Mouse (Mus musculus): Measurements from ENCODE around the gene Pik3r3. TPM values are rescaled to one million over a fixed set of nuclear protein-coding genes. Genes with fewer than 3 reads are reported as not detected.
"Not testable (repeated sequence)": the region's sequence is repeated elsewhere in the genome, so short reads cannot be mapped to it uniquely, and the experiment has no call there.

Pik3r3 gene
- polyA plus RNA-seq, 1 experiment from 2014 or later = 45.2 TPM

GRCm38 (mm10) chr4:116222843-116223119 lies 1.4 kb downstream of the Pik3r3 start:
- H3K4me1 ChIP-seq = peaks cover 13% of the 10 kb centered on the region
- 13% methylated on average over 6 of the region's 6 CpGs for WGBS
- no peaks in the 10 kb centered on the region for H3K27me3 ChIP-seq (ENCODE audit: low read depth, poor library complexity, severe bottlenecking)
- DNase-seq (ENCODE audit: low spot score) = no peak
- H3K4me3 ChIP-seq = peak overlapping the region; percentile 75
- H3K27ac ChIP-seq = peak overlapping the region; percentile 100
- H3K9me3 ChIP-seq (replicated peaks) = no peaks in the 10 kb centered on the region
- H3K36me3 ChIP-seq = no peaks in the 10 kb centered on the region

DNA sequence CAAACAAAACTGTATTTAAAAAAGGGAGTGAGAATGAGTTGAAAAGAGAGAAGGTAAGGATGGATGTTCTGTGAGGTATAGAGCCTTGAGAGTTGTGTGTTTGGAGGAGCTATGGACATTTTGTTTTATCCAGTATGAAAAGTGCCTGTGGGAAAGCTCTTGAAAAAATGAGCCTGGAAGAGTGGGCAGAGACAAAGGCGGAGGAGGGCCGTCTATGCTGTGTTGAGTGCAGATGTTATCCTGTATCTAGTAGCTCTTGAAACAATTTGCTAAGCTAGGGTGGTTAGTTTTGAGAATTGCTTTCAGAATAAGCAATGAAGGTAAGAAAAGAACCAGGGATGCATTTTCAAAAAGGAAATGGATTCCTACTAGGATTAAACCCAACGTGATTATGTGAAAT lies 22.0 kb downstream of the Pik3r3 start:
- H3K27me3 ChIP-seq (ENCODE audit: low read depth, poor library complexity, severe bottlenecking) = no peaks in the 10 kb centered on the region
- no peaks in the 10 kb centered on the region for H3K4me1 ChIP-seq
- H3K36me3 ChIP-seq = peaks cover 31% of the 10 kb centered on the region
- no peak for DNase-seq (ENCODE audit: low spot score)
- 92% methylated on average over 3 of the region's 3 CpGs for WGBS
- H3K27ac ChIP-seq = no peak overlapping the region
- no peaks in the 10 kb centered on the region for H3K9me3 ChIP-seq (replicated peaks)
- no peak overlapping the region for H3K4me3 ChIP-seq

GRCm38 (mm10) chr4:116244240-116244639 lies 22.8 kb downstream of the Pik3r3 start:
- H3K4me1 ChIP-seq = no peaks in the 10 kb centered on the region
- H3K27ac ChIP-seq = no peak overlapping the region
- H3K27me3 ChIP-seq (ENCODE audit: low read depth, poor library complexity, severe bottlenecking) = no peaks in the 10 kb centered on the region
- peaks cover 28% of the 10 kb centered on the region for H3K36me3 ChIP-seq
- no peaks in the 10 kb centered on the region for H3K9me3 ChIP-seq (replicated peaks)
- H3K4me3 ChIP-seq = no peak overlapping the region
- no peak for DNase-seq (ENCODE audit: low spot score)
- 85% methylated on average over 2 of the region's 2 CpGs for WGBS

- H3K4me3 ChIP-seq; DNase-seq (ENCODE audit: low spot score); H3K27ac ChIP-seq; H3K4me1 ChIP-seq; H3K9me3 ChIP-seq (replicated peaks); H3K27me3 ChIP-seq (ENCODE audit: low read depth, poor library complexity, severe bottlenecking): not testable (repeated sequence)
- WGBS = 36% methylated on average over 3 of the region's 3 CpGs
- peaks cover 22% of the 10 kb centered on the region for H3K36me3 ChIP-seq
These were observed 24.5 kb downstream of the Pik3r3 start for GRCm38 (mm10) chr4:116245926-116246325.

- DNase-seq (ENCODE audit: low spot score) = no peak
- H3K36me3 ChIP-seq = peaks cover 11% of the 10 kb centered on the region
- H3K9me3 ChIP-seq (replicated peaks) = no peaks in the 10 kb centered on the region
- H3K4me1 ChIP-seq = no peaks in the 10 kb centered on the region
- no peak overlapping the region for H3K4me3 ChIP-seq
- no peak overlapping the region for H3K27ac ChIP-seq
- H3K27me3 ChIP-seq (ENCODE audit: low read depth, poor library complexity, severe bottlenecking) = no peaks in the 10 kb centered on the region
- WGBS = 90% methylated on average over 3 of the region's 3 CpGs
These were observed 28.6 kb downstream of the Pik3r3 start for GRCm38 (mm10) chr4:116249986-116250385.

DNA sequence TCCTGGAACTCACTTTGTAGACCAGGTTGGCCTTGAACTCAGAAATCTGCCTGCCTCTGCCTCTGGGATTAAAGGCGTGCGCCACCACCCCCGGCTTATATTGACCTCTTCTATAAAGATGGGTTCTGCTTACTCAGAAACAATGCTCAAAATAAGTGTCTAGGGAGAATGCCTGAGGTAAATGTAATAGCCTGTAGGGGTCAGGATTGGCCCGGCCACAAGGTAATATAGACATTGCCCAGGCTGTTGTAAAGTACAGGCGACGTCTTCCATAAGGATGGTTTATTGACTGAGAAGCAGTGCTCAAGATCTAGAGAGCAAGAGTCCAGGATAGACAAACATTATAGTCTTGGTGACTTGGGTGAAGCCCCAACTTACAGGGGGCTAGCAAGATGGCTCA lies 46.8 kb downstream of the Pik3r3 start:
- Histone ChIP-seq H3K36me3 (peaks cover 93% of the 10 kb centered on the region), H3K4me3 (no peak overlapping the region), H3K4me1 (no peaks in the 10 kb centered on the region), H3K27ac (no peak overlapping the region), H3K9me3 (replicated peaks) (no peaks in the 10 kb centered on the region), H3K27me3 (ENCODE audit: low read depth, poor library complexity, severe bottlenecking) (no peaks in the 10 kb centered on the region)
- 95% methylated on average over 6 of the region's 6 CpGs for WGBS
- no peak for DNase-seq (ENCODE audit: low spot score)

DNA sequence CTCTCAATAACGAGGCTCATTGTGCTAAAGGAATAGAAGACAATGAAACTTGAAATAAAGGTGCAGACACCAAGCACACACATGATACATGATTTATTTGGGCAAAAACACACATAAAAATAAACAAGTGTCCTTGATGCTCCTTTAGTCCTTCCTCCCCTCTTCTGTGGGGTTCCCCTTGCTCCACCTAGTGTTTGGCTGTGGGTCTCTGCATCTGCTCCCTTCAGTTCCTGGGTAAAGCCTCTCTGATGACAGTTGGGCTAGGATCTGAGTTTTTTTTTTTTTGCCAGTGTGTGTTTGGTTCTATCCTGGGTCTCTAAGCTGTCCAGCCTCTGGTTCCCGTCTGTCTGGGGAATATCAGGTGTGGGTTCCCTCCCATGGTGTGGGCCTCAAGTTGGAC lies 60.8 kb downstream of the Pik3r3 start:
- Histone ChIP-seq H3K27ac (no peak overlapping the region), H3K27me3 (ENCODE audit: low read depth, poor library complexity, severe bottlenecking) (no peaks in the 10 kb centered on the region), H3K9me3 (replicated peaks) (no peaks in the 10 kb centered on the region), H3K4me1 (no peaks in the 10 kb centered on the region), H3K36me3 (peaks cover 63% of the 10 kb centered on the region), H3K4me3 (no peak overlapping the region)
- WGBS = 78% methylated on average over 2 of the region's 2 CpGs
- no peak for DNase-seq (ENCODE audit: low spot score)

DNA sequence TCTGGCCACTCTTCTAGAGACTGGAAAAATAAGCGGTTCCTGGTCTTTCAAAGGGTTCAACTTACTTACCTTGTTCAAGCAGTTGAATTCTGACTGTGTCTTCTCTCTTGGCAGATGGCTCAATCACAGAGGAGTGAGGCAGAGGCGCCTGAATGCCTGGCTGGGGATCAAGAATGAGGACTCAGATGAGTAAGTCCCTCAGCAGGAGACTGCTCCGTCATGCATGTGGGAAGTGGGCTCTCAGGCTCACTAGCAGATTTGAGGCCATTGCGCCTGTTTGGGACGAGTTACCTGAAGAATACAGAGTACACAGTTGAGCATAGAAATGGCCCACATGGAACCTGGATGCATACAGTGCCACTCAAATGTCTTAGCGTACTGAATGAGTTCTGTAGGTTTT lies 70.1 kb downstream of the Pik3r3 start:
- H3K4me1 ChIP-seq = no peaks in the 10 kb centered on the region
- H3K4me3 ChIP-seq = no peak overlapping the region
- whole genome bisulfite sequencing = 91% methylated on average over 6 of the region's 6 CpGs
- H3K36me3 ChIP-seq = peaks cover 100% of the 10 kb centered on the region
- no peak for DNase-seq (ENCODE audit: low spot score)
- no peaks in the 10 kb centered on the region for H3K27me3 ChIP-seq (ENCODE audit: low read depth, poor library complexity, severe bottlenecking)
- no peaks in the 10 kb centered on the region for H3K9me3 ChIP-seq (replicated peaks)
- H3K27ac ChIP-seq = no peak overlapping the region

GRCm38 (mm10) chr4:116293296-116293695 lies 71.9 kb downstream of the Pik3r3 start:
- DNase-seq (ENCODE audit: low spot score) = no peak
- H3K9me3 ChIP-seq (replicated peaks) = no peaks in the 10 kb centered on the region
- no peaks in the 10 kb centered on the region for H3K27me3 ChIP-seq (ENCODE audit: low read depth, poor library complexity, severe bottlenecking)
- peaks cover 96% of the 10 kb centered on the region for H3K36me3 ChIP-seq
- H3K27ac ChIP-seq = no peak overlapping the region
- no peak overlapping the region for H3K4me3 ChIP-seq
- 87% methylated on average over 12 of the region's 12 CpGs for WGBS
- no peaks in the 10 kb centered on the region for H3K4me1 ChIP-seq

- Histone ChIP-seq H3K36me3 (peaks cover 67% of the 10 kb centered on the region), H3K4me3 (no peak overlapping the region), H3K27me3 (ENCODE audit: low read depth, poor library complexity, severe bottlenecking) (no peaks in the 10 kb centered on the region), H3K27ac (no peak overlapping the region), H3K9me3 (replicated peaks) (no peaks in the 10 kb centered on the region), H3K4me1 (no peaks in the 10 kb centered on the region)
- WGBS = 78% methylated on average over 4 of the region's 4 CpGs
- no peak for DNase-seq (ENCODE audit: low spot score)
These were observed 79.5 kb downstream of the Pik3r3 start for GRCm38 (mm10) chr4:116300878-116301355.

- Histone ChIP-seq H3K27ac (no peak overlapping the region), H3K36me3 (peaks cover 72% of the 10 kb centered on the region), H3K4me3 (no peak overlapping the region), H3K27me3 (ENCODE audit: low read depth, poor library complexity, severe bottlenecking) (no peaks in the 10 kb centered on the region), H3K9me3 (replicated peaks) (no peaks in the 10 kb centered on the region), H3K4me1 (no peaks in the 10 kb centered on the region)
- no peak for DNase-seq (ENCODE audit: low spot score)
- 26% methylated on average over 1 of the region's 1 CpGs for WGBS
These were observed 83.1 kb downstream of the Pik3r3 start for GRCm38 (mm10) chr4:116304551-116304950.

DNA sequence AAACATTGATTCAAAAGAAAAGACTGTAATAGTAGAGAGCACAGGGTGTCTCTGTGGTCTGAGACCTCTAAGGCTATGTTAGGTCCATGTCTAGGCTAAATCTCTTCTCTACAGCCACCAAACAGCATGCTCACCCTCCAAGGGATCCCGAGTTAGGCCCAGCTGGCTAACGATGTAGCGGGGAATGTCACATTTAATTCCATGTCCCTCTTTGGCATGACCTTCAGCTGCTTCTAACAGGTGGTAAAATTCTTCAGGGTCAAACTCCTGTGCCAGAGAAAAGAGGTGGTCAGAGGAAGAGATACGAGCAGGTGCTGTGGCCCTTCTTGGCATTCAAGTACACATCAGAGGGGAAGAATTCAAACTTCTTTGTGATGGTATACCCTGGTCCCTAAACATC lies 96.2 kb downstream of the Pik3r3 start:
- H3K9me3 ChIP-seq (replicated peaks) = no peaks in the 10 kb centered on the region
- no peaks in the 10 kb centered on the region for H3K4me1 ChIP-seq
- no peak overlapping the region for H3K4me3 ChIP-seq
- 89% methylated on average over 4 of the region's 4 CpGs for WGBS
- peaks cover 99% of the 10 kb centered on the region for H3K36me3 ChIP-seq
- H3K27ac ChIP-seq = no peak overlapping the region
- H3K27me3 ChIP-seq (ENCODE audit: low read depth, poor library complexity, severe bottlenecking) = no peaks in the 10 kb centered on the region
- DNase-seq (ENCODE audit: low spot score) = no peak

DNA sequence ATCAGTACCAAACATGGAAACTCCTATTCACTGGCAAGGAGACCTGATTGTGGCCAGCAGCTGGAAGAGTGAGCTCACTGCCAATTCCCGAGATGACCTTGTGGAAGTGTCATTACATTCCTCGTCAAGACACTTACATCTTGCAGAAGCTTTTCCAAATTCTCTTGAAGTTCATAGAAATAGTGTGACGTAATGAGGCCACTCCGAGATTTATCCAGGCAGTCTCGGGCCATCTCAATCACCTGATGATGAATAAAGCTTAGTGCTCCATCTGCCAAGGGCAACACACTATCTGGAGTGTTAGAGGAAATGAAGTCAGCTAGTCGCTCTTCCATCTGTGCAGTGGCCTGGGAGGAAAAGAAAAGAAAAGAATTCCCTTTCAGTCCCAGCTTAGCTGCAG lies 100.7 kb downstream of the Pik3r3 start:
- no peak overlapping the region for H3K27ac ChIP-seq
- no peaks in the 10 kb centered on the region for H3K9me3 ChIP-seq (replicated peaks)
- no peaks in the 10 kb centered on the region for H3K27me3 ChIP-seq (ENCODE audit: low read depth, poor library complexity, severe bottlenecking)
- peaks cover 95% of the 10 kb centered on the region for H3K36me3 ChIP-seq
- no peak for DNase-seq (ENCODE audit: low spot score)
- H3K4me3 ChIP-seq = no peak overlapping the region
- 91% methylated on average over 6 of the region's 6 CpGs for WGBS
- no peaks in the 10 kb centered on the region for H3K4me1 ChIP-seq

DNA sequence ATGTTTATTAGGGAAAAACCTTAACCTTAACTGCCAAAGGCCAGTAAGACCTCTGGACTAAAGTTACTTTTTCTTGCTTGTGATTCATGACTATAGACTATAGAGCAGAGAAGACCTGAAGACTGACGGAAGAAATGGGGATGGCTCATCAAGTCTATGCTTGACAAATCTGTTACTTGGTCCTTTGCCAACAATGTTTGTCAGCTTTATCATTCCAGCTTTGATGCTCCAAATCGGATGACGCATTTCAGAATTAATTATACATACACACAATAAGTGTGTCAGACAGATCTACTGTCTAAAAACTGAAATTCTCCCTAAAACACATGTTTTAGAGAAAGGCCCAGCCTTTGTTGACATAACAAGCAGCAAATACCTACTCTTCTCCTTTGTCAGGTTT lies 107.8 kb downstream of the Pik3r3 start:
- 95% methylated on average over 3 of the region's 3 CpGs for WGBS
- peaks cover 64% of the 10 kb centered on the region for H3K36me3 ChIP-seq

More for the DNA sequence above, 107.8 kb downstream of the Pik3r3 start:
- Histone ChIP-seq H3K4me1 (no peaks in the 10 kb centered on the region), H3K9me3 (replicated peaks) (no peaks in the 10 kb centered on the region), H3K27ac (no peak overlapping the region), H3K27me3 (ENCODE audit: low read depth, poor library complexity, severe bottlenecking) (no peaks in the 10 kb centered on the region), H3K4me3 (no peak overlapping the region)
- no peak for DNase-seq (ENCODE audit: low spot score)
